Mouse (Mus musculus) lung, adult 10 weeks (tissue): ENCODE measurements around the gene Gm5678. TPM values are rescaled to one million over a fixed set of nuclear protein-coding genes. Genes with fewer than 3 reads are reported as not detected.

Experiments used
- polyA plus RNA-seq: library from polyadenylated mRNA; stranded (reverse); fragments of 350-450 nt; fragmentation: Illumina TruSeq; extraction: RNeasy Lipid Tissue Mini Kit (QIAGEN cat#74804); gene quantifications from one replicate; pipeline ENCODE4 v1.2.3, GENCODE M21; 2014; ENCODE audit warnings: low read depth, low replicate concordance; ENCODE audit not compliant: insufficient read depth

The Gm5678 gene
- polyA plus RNA-seq: not detected

DNA sequence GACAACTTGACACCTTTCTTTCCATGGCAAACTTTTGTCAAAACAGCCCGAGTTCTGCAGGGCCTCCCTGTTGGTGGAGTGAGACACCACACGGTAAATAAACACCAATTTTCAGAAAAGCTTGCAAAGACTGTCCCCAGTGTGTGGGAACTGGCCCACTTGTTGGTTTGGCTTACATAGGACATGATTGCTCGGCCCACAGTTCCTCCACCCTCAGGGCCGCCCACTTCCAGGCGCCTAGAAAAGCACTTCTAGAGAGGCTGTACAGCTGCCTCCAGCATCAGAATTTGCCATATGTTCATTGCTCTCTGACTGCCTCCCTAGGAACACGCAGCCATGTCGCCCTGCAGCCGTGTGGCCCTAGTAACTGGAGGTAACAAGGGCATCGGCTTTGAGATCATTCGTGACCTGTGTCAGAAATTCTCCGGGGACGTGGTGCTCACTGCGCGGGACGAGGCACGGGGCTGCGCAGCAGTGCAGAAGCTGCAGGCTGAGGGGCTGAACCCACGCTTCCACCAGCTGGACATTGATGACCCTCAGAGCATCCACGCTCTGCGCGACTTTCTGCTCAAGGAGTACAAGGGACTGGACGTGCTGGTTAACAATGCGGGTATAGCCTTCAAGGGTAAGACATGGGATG is at the start of gene Gm5678:
TSS of gene Gm5678 (plus strand) at position 337 of the 640 bp plus-strand sequence.

DNA sequence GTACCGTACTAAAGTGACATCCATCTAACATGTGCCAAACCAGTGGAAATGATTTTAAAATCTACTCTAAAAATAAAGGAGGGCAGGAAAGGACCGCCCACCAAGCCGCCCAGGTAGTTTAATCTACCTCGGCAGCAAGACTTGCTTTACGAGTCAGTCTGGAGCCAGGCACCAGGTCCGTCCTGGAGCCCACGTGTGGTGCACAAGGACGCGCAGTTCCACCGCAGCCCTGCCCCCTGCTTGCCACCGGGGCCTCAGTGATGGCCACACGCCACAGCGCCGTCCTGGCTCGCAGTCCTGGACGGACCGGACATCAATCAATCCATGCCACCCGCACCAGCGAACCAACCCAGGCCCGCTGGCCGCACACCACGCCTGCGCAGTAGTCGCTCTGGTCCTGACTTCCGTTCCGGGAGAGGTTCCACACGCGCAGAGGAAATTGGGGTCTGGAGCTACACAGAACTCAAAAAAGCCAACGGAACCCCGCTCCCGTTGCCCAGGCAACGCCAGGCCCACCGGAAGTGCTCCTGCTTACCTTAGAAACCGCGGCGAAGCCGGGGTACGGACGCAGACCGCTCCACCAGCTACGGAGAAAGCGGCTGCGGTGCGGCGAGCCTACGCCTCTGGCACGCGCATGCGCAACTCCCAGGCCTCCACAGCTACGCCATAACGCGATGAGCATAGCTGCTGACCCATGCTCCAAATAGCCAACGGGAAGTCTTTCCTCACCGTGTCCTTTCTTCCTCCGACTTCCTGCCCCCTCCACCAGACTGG is 24.3 kb upstream of the Gm5678 start, which contains the start of gene Setd4:
TSS of gene Setd4 (minus strand) at position 625 of the 774 bp plus-strand sequence.

DNA sequence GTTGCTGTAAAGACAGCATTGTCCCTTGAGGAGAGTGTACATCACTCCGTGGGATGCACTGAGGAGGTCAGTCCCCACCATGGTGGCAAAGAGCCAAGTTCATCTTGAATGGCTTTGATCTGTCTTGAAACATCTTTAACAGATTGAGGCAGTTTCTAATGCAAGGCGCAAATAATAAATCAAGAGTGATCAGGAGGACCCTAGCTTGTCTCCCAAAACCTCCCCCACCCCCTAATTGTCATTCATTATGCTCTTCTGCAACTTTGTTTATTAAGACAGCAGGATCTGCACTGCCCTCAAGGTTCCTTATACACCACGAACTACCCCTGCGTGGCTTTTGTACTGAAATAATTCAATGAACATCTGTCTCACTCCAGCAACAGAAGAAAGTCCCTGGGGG is 22.3 kb upstream of the Gm5678 start, which contains the start of gene Cbr1:
TSS of gene Cbr1 (plus strand) at position 301 of the 400 bp plus-strand sequence.

Other genes with a start within 250 kb of the Gm5678 start
- gene Setd4, start 24.0 kb upstream of the Gm5678 start, polyA plus RNA-seq: 5.1 TPM
- gene Cbr1, start 22.2 kb upstream of the Gm5678 start, polyA plus RNA-seq: 70.2 TPM
- 22.4 TPM for gene Cbr3, start 55.1 kb downstream of the Gm5678 start, polyA plus RNA-seq
- 25.5 TPM for gene Dop1b, start 83.8 kb downstream of the Gm5678 start, polyA plus RNA-seq
- 11.5 TPM for gene Morc3, start 204.0 kb downstream of the Gm5678 start, polyA plus RNA-seq